Mouse (Mus musculus): ENCODE results near the gene Mrpl20.
A peak's percentile ranks its signal among the peaks of the same experiment; 100 is the strongest.

Gene Mrpl20

DNA sequence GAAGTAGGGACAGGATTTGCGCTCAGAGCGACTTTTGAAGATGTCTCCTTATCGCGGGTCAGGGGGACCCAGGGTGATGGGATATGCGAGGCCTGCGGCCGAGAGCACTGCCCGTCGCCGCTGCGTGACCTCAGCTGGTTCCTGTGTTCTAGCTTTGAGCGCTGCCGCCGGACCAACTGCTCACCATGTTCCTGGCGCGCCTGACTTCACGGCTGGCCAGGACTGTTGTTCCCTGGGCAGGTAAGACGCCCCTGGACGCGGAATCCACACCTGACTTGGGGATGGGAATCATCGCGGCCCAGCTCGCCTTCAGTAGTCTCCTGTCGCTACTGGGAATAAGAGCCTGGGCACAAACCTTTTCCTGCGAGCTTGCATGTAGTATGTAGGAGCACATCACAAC lies 29.2 kb downstream of the Mrpl20 start:
- DNase-seq (ENCODE audit: low spot score): no peak

DNA sequence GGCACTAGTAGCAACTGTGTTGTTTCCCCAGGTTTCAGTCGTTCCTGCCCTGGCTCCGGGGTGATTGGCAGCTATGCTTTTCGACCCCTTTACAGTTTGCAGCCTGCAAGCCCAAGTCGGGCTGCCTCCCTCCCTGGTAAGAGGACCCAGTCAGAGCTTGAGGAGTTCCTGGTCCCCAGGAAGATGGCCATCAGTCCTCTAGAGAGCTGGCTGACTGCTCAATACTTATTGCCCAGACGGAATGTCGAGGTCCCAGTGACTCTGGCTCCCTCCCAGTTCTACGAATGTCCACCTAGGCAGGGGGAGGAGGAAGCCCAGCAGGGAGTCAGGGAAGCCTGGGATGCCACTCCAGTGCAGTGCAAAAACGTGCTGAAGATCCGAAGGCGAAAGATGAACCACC lies 29.6 kb downstream of the Mrpl20 start:
- no peak for DNase-seq (ENCODE audit: low spot score)

- DNase-seq (ENCODE audit: low spot score): no peak
Measured at GRCm38 (mm10) chr4:155833234-155833633, 30.6 kb downstream of the Mrpl20 start.

DNA sequence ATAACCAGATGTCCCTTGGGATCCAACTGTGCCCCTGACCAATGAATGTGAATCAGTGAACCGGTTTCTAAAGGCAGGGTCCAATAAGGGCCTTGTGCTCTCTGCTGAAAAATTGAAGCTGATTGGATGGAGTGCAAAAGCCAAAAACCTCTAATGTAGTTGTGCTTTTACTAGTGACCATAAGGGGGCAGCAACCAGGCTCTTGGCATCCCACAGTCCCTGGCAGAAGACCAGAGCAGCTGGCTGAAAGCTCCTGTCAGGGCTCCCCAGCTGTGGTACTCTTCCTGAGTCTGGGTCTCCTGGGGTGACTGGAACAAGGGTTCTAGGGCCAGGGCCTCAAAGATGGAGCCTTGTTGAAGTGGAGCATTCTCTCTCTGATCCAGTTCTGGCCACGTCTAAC lies 31.2 kb downstream of the Mrpl20 start:
- DNase-seq (ENCODE audit: low spot score): peak; percentile 57

- no peak for DNase-seq (ENCODE audit: low spot score)
Measured at GRCm38 (mm10) chr4:155837404-155838010, 34.8 kb downstream of the Mrpl20 start.

DNA sequence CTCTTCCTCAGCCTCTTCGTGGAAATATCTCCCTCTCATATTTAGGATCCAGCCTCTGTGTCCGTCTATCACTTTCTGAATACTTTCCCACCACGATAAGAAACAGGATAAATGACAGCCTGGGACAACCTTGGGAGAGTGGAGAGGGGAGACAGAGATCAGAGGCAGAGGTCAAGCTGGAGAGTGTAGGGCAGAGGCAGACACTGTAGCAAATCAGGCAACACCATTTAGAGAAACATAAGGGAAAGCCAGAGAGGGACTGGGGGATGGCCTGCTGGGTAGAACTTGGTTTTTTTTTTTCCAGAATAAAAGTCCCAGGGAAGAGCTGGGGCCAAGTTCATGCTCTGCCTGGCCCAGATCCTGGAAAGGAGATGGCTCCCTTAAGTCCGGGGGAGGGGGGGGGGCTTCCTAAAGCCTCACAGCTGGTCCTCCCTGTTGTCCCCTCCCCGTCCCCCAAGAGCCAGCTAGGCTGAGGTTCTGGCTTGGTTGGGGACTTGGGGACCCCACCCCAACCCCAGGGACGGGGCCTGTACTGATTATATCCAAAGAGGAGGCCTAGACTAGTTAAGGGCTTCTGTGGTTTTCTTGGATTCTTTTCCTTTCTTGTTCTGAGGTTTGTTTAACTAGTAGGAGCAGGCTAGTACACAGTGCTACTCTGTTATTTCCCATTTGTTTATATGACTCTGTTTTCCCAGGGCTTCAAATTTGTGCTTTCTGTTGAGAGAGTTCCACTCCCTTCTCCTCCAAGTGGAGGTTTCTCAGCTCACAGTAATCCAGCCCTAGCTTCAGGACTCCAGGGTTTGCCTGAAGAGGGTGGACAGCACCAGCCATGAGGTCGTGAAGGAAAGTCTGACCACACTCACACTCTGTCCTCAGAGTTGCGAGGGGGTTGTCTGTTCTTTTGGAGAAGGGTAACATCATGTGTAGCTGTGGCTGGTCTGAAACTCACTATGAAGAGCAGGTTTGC lies 35.8 kb downstream of the Mrpl20 start:
- no peak for DNase-seq (ENCODE audit: low spot score)

DNA sequence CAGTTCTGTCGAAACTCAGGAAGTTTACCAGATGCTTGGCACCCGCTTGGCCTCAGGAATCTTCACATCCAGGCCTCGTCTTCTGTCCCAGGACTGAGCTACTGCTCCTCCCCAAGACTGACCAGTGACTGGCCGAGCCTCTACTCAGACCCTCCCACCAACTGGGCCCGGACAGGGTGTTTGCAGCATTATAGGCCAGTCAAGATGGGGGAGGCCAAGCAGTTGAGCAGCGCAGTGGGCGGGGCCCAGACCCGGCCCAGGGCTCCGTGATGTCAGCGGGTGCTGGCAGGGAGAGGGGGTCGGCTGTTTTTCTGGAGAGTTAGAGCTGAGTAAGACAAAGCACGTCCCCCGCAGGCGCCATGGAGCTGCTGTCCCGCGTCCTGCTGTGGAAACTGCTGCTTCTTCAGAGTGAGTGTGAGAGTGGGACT lies 36.8 kb downstream of the Mrpl20 start, which contains the start of gene Mxra8:
Mxra8 (plus strand) TSS at position 198 of the 428 bp plus-strand sequence.
- DNase-seq (ENCODE audit: low spot score): no peak

GRCm38 (mm10) chr4:155840076-155841002 lies 37.7 kb downstream of the Mrpl20 start:
- DNase-seq (ENCODE audit: low spot score): no peak

GRCm38 (mm10) chr4:155841003-155841454 lies 38.4 kb downstream of the Mrpl20 start:
- no peak for DNase-seq (ENCODE audit: low spot score)

GRCm38 (mm10) chr4:155841651-155842270 lies 39.1 kb downstream of the Mrpl20 start:
- DNase-seq (ENCODE audit: low spot score): no peak

- no peak for DNase-seq (ENCODE audit: low spot score)
Measured at GRCm38 (mm10) chr4:155843231-155843630, 40.6 kb downstream of the Mrpl20 start.

DNA sequence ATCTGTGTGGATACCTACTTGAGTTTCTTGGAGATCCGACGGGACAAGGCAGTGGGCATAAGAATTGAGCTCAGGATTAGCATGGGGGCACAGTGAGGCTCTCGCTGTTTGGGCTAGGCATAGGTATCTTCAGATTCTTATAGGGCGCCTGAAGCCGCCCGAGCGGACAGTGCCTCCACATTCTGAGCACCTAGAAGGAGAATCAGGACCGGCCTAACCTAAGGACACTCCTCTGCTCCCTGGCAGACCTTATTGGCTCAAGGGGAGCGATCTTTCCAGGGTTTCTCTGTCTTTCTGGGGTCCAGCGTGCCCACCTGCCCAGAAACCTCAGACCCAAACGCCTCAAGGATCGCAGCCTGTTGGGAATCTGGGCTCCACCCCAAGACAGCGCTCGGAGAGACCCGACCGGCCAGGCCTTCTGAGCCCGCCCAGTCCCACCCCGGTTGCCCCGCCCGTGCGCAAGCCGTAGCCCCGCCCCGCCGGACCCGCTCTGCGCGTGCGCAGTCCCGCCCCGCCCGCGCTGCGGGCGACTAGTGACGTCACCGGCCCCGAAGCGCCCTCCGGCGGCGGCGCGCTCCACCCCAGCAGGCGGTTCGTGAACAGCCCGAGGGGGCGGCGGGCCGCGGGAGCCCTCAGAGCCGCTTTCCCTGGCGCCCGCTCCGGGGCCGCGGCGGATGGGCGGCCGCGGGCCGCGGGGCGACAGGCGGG lies 44.3 kb downstream of the Mrpl20 start, which contains the start of gene Dvl1:
Dvl1 (plus strand) TSS at position 532 of the 708 bp plus-strand sequence.
- DNase-seq (ENCODE audit: low spot score): peak; percentile 51

GRCm38 (mm10) chr4:155847591-155848352 lies 45.1 kb downstream of the Mrpl20 start:
- no peak for DNase-seq (ENCODE audit: low spot score)

DNA sequence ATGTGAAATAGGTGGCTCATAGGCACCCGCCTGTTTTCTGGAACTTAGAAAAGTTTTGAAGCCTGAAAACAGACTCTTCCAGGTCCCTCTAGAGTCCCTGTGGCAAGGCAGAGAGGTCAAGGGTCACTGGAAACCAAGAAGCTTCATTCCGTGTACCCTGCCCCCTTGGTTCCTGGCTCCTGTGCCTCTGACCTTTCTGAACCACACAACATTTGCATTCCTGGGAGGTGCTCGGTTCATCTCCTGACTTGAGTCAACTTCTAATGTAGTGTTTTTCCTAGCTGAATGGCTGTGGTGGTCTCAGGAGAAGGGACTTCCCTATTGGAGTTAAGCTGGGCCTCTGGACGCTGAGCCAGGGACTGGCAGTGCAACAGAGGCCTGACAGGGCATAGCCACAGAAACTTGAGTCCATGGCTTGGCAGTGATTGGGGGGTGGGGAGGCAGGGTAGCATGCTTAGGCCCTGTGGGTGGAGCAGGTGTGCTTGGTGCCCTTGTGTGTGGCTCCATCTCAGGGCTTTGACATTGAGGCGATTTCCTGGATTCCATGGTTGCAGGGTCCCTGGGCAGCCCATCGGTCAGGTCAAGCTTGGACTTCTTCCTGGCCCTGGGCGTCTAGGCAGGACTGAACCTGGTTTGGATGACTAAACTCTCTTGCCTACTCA lies 45.9 kb downstream of the Mrpl20 start:
- no peak for DNase-seq (ENCODE audit: low spot score)

GRCm38 (mm10) chr4:155849391-155849790 lies 46.7 kb downstream of the Mrpl20 start:
- DNase-seq (ENCODE audit: low spot score): no peak

- DNase-seq (ENCODE audit: low spot score): no peak
Measured at GRCm38 (mm10) chr4:155849792-155850451, 47.2 kb downstream of the Mrpl20 start.

DNA sequence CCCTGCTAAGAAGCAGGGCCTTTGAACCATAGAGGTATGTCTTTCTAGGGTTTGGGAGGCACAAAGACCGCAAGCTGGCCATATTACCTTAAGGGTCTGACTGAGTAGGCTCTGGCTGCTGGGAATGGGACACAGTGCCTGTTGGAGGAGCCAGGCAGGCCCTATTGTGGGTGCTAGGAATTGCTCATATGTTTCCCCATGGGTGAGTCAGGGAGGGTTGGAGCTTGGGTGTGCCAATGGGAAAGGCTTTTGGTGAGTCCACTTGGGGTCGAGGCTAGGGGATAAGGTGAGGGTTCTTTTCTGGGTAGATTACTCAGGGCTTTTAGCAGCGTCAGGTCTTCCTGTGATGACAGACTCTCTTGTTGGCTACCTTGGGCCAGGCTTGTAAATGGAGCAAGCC lies 48.7 kb downstream of the Mrpl20 start:
- no peak for DNase-seq (ENCODE audit: low spot score)

DNA sequence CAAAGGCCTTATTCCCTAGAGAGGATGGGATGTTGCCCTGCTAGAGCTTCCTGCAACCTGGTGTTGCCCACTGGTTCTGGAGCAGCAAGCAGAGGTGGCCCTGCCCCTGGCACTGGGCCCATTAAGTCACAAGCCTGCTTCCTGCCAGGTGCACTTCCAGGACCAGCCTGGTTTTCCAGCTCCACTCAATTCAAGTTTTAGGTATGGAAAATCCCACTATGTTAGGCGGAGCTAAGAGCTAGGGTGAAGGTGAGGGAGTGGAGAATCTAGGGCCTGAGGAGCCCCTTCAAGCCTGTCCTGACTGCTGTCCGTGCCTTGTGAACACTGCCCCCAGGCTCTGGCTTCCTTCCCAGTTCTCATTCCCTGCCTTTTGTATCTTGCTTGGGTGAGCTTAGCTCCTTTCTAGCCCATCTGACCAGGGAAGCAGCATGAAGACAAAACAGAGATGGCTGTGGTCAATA lies 49.3 kb downstream of the Mrpl20 start:
- no peak for DNase-seq (ENCODE audit: low spot score)

DNA sequence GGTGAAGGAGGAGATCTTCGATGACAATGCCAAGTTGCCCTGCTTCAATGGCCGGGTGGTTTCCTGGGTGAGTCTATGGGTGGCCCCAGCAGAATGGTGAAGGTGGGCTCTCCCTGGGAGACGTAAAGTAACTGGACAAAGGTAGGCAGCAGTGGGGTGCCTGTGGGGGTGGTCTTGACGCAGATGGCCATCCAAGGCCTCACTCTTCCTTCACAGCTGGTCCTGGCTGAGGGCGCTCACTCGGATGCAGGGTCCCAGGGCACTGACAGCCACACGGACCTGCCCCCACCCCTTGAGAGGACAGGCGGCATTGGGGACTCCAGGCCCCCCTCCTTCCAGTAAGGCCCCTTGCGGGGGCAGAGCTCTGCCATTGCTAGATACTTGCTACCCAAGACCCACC lies 50.7 kb downstream of the Mrpl20 start:
- DNase-seq (ENCODE audit: low spot score): no peak

Measured in layer of hippocampus, adult 9-10 months (tissue).